Mouse (Mus musculus) kidney, adult 2 months (tissue): ENCODE results near the gene Uggt1.

Experiments
- CTCF ChIP-seq: fragments of 200-500 bp; conservative IDR thresholded peaks from 2 replicates; pipeline ENCODE4 v1.5.1; 2011; ENCODE audit warnings: low read depth, mild to moderate bottlenecking, control low read depth, low read length, moderate library complexity, mixed read lengths; ENCODE audit not compliant: insufficient read depth, insufficient read length
- POLR2A ChIP-seq: fragments of 200-500 bp; IDR thresholded peaks from one replicate; pipeline ENCODE4 v1.6.1; 2011; ENCODE audit warnings: low read depth, low read length, control low read depth

GRCm38 (mm10) chr1:36243447-36244057, 968 bp downstream of the Uggt1 start:
- no peak for TF ChIP-seq CTCF
- no peak for TF ChIP-seq POLR2A
